Mouse (Mus musculus) MEL (cell line): ENCODE measurements around the gene Vwa8. TPM values are rescaled to one million over a fixed set of nuclear protein-coding genes. Genes with fewer than 3 reads are reported as not detected.

Experiments used
- DNase-seq: peaks from one replicate; pipeline ENCODE4 v3.0.0; 2011; ENCODE audit warnings: low read depth, low spot score
- H3K27ac ChIP-seq: 2 replicates; pipeline ENCODE4 v1.5.1; 2012; ENCODE audit warnings: low read depth, mild to moderate bottlenecking, control low read depth, low read length, moderate library complexity; ENCODE audit not compliant: control insufficient read depth
- H3K27me3 ChIP-seq, 2 experiments: fragments of 150-350 bp in 1 of 2; sonication (generic) in 1 of 2; 2 replicates each; pipeline ENCODE4 v1.6.1; 2012; ENCODE audit warnings: low read length in 2 of 2, mild to moderate bottlenecking in 2 of 2, improper control_type of control experiment in 1 of 2, moderate library complexity in 1 of 2; ENCODE audit not compliant: insufficient read depth in 2 of 2, control insufficient read depth in 1 of 2
- H3K36me3 ChIP-seq, 2 experiments: 2 replicates each; pipeline ENCODE4 v1.6.1; 2012 to 2014; ENCODE audit warnings: low read length in 2 of 2, improper control_type of control experiment in 1 of 2, inconsistent platforms in 1 of 2, mild to moderate bottlenecking in 1 of 2; ENCODE audit not compliant: insufficient read depth in 2 of 2, control insufficient read depth in 1 of 2
- H3K4me1 ChIP-seq, 2 experiments: fragments of 150-350 bp in 1 of 2; sonication (generic) in 1 of 2; 2 replicates each; pipeline ENCODE4 v1.6.1; 2012; ENCODE audit warnings: low read length in 2 of 2, improper control_type of control experiment in 1 of 2, mild to moderate bottlenecking in 1 of 2; ENCODE audit not compliant: insufficient read depth in 2 of 2, control insufficient read depth in 1 of 2
- H3K4me3 ChIP-seq, 2 experiments: fragments of 150-350 bp in 1 of 2; sonication (generic) in 1 of 2; 2 replicates each; pipeline ENCODE4 v1.5.1; 2012; ENCODE audit warnings: low read depth in 2 of 2, low read length in 2 of 2, mild to moderate bottlenecking in 2 of 2, moderate library complexity in 2 of 2, control low read depth in 1 of 2, improper control_type of control experiment in 1 of 2; ENCODE audit not compliant: control insufficient read depth in 1 of 2, insufficient read depth in 1 of 2
- H3K79me2 ChIP-seq: 2 replicates; pipeline ENCODE4 v1.6.1; 2012; ENCODE audit warnings: mild to moderate bottlenecking, low read length, moderate library complexity; ENCODE audit not compliant: control insufficient read depth, poor library complexity, insufficient read depth
- H3K9ac ChIP-seq: 2 replicates; pipeline ENCODE4 v1.6.1; 2012; ENCODE audit warnings: low read depth, mild to moderate bottlenecking, control low read depth, low read length, moderate library complexity; ENCODE audit not compliant: control insufficient read depth, poor library complexity, severe bottlenecking
- H3K9me3 ChIP-seq: fragments of 150-350 bp; sonication (generic); replicated peaks from 2 replicates; pipeline ENCODE4 v1.6.1; 2012; ENCODE audit warnings: mild to moderate bottlenecking, low read length, improper control_type of control experiment, moderate library complexity; ENCODE audit not compliant: insufficient read depth
- CTCF ChIP-seq, 3 experiments: IDR thresholded peaks in 2 of 3; conservative IDR thresholded peaks in 1 of 3; 2 replicates each; pipeline ENCODE4 v1.5.1; 2011 to 2012; ENCODE audit warnings: low read length in 3 of 3, low read depth in 2 of 3, mild to moderate bottlenecking in 2 of 3, improper control_type of control experiment in 1 of 3, inconsistent platforms in 1 of 3, mixed read lengths in 1 of 3, moderate library complexity in 1 of 3; ENCODE audit not compliant: control insufficient read depth in 1 of 3, insufficient read depth in 1 of 3, poor library complexity in 1 of 3, severe bottlenecking in 1 of 3
- GATA1 ChIP-seq: IDR thresholded peaks from 2 replicates; pipeline ENCODE4 v1.6.1; 2011; ENCODE audit warnings: low read depth, low read length, improper control_type of control experiment
- KAT2A ChIP-seq: conservative IDR thresholded peaks from 2 replicates; pipeline ENCODE4 v1.6.1; 2012; ENCODE audit warnings: low read depth, low read length, improper control_type of control experiment, inconsistent platforms
- MAFK ChIP-seq: IDR thresholded peaks from 2 replicates; pipeline ENCODE4 v1.6.1; 2011; ENCODE audit warnings: low read depth, mild to moderate bottlenecking, low read length, improper control_type of control experiment, borderline replicate concordance
- MAZ ChIP-seq: IDR thresholded peaks from 2 replicates; pipeline ENCODE4 v1.6.1; 2012; ENCODE audit warnings: low read depth, mild to moderate bottlenecking, inconsistent platforms, low read length, improper control_type of control experiment
- MEF2A ChIP-seq: IDR thresholded peaks from 2 replicates; pipeline ENCODE4 v1.6.1; 2014; ENCODE audit warnings: low read depth, mild to moderate bottlenecking, inconsistent platforms, low read length, improper control_type of control experiment; ENCODE audit not compliant: poor library complexity, insufficient replicate concordance, severe bottlenecking; ENCODE audit errors: extremely low read depth
- NELFE ChIP-seq: IDR thresholded peaks from 2 replicates; pipeline ENCODE4 v1.6.1; 2011; ENCODE audit warnings: low read depth, low read length, improper control_type of control experiment
- POLR2AphosphoS2 ChIP-seq: IDR thresholded peaks from 2 replicates; pipeline ENCODE4 v1.6.1; 2011; ENCODE audit warnings: low read length, improper control_type of control experiment
- RCOR1 ChIP-seq: IDR thresholded peaks from 2 replicates; pipeline ENCODE4 v1.6.1; 2012; ENCODE audit warnings: low read depth, mild to moderate bottlenecking, inconsistent platforms, low read length, improper control_type of control experiment
- SMC3 ChIP-seq: IDR thresholded peaks from 2 replicates; pipeline ENCODE4 v1.6.1; 2011; ENCODE audit warnings: low read depth, low read length, improper control_type of control experiment
- TCF12 ChIP-seq: IDR thresholded peaks from 2 replicates; pipeline ENCODE4 v1.6.1; 2014; ENCODE audit warnings: low read depth, mild to moderate bottlenecking, inconsistent platforms, low read length, improper control_type of control experiment, moderate library complexity
- USF1 ChIP-seq: IDR thresholded peaks from 2 replicates; pipeline ENCODE4 v1.6.1; 2014; ENCODE audit warnings: low read depth, mild to moderate bottlenecking, inconsistent platforms, low read length, improper control_type of control experiment, moderate library complexity
- USF2 ChIP-seq, 2 experiments: IDR thresholded peaks; 2 replicates each; pipeline ENCODE4 v1.6.1; 2011 to 2012; ENCODE audit warnings: improper control_type of control experiment in 2 of 2, low read length in 2 of 2, borderline replicate concordance in 1 of 2, inconsistent platforms in 1 of 2, low read depth in 1 of 2, mild to moderate bottlenecking in 1 of 2; ENCODE audit not compliant: insufficient read depth in 1 of 2
- polyA plus RNA-seq, 2 experiments: library from polyadenylated mRNA; stranded (reverse) in 1 of 2; unstranded in 1 of 2; fragments of >175 nt in 1 of 2; fragments of >200 nt in 1 of 2; gene quantifications; 2 replicates each; pipeline versions ENCODE4 v1.2.1 to v1.2.4; 2012; ENCODE audit warnings: low replicate concordance in 2 of 2, low read depth in 1 of 2; ENCODE audit not compliant: insufficient read length in 2 of 2, insufficient read depth in 1 of 2, missing spikeins in 1 of 2
- total RNA-seq: library from RNA; depleted of rRNA; stranded (reverse); fragments of 300-350 nt; gene quantifications from 2 replicates; pipeline ENCODE4 v1.2.3, GENCODE M21; 2012

The Vwa8 gene
- total and polyA plus RNA-seq, 3 experiments, result 12.4 to 19.6 TPM; not detected in 1

GRCm38 (mm10) chr14:79139096-79139651 is 290.3 kb downstream of the Vwa8 start:
- Histone ChIP-seq H3K4me1 (no peaks in the 10 kb centered on the region), H3K4me3 (no peak overlapping the region), H3K9ac (no peak overlapping the region), H3K36me3 (no peaks in the 10 kb centered on the region), H3K27ac (no peak overlapping the region), H3K27me3 (no peaks in the 10 kb centered on the region), H3K9me3 (no peaks in the 10 kb centered on the region), H3K79me2 (no peaks in the 10 kb centered on the region)
- TF ChIP-seq SMC3 (peak; percentile 33), MEF2A (no peak), CTCF (IDR thresholded peaks at IDR 0.05 in 2 of 3, conservative IDR thresholded peaks at IDR 0.05 in 1 of 3; ENCODE audit: control insufficient read depth in 1 of 3, insufficient read depth in 1 of 3, low read depth in 2 of 3, low read length in 3 of 3, poor library complexity in 1 of 3, severe bottlenecking in 1 of 3) (peak; percentile 41 to 65 (median 57)), USF1 (peak; percentile 8; the same call in 1 of the 2 replicates)
- DNase-seq, result peak; percentile 23

GRCm38 (mm10) chr14:79139918-79140825 is 291.3 kb downstream of the Vwa8 start:
- H3K4me1 ChIP-seq, result no peaks in the 10 kb centered on the region
- TF ChIP-seq GATA1, result no peak
- no peak for TF ChIP-seq KAT2A
- DNase-seq, result no peak

GRCm38 (mm10) chr14:79140826-79141219 is 292.0 kb downstream of the Vwa8 start:
- TF ChIP-seq MAFK (no peak), GATA1 (no peak), MEF2A (no peak), NELFE (no peak), POLR2AphosphoS2 (no peak), RCOR1 (no peak), MAZ (no peak), TCF12 (no peak), USF2 (IDR thresholded peaks at IDR 0.05; ENCODE audit: borderline replicate concordance in 1 of 2, insufficient read depth in 1 of 2, low read depth in 1 of 2, low read length in 2 of 2) (no peak)
- TF ChIP-seq, all 39 proteins: peak for 0
- no peak for DNase-seq

More at GRCm38 (mm10) chr14:79139918-79140825, 291.3 kb downstream of the Vwa8 start:
- Histone ChIP-seq H3K9ac (no peak overlapping the region), H3K36me3 (no peaks in the 10 kb centered on the region), H3K27ac (no peak overlapping the region), H3K4me3 (no peak overlapping the region), H3K79me2 (no peaks in the 10 kb centered on the region), H3K27me3 (no peaks in the 10 kb centered on the region), H3K9me3 (no peaks in the 10 kb centered on the region)

More at GRCm38 (mm10) chr14:79140826-79141219, 292.0 kb downstream of the Vwa8 start:
- no peaks in the 10 kb centered on the region for H3K27me3 ChIP-seq
- H3K4me3 ChIP-seq, result no peak overlapping the region
- no peak overlapping the region for H3K9ac ChIP-seq
- H3K27ac ChIP-seq, result no peak overlapping the region
- H3K4me1 ChIP-seq, result no peaks in the 10 kb centered on the region
- H3K79me2 ChIP-seq, result no peaks in the 10 kb centered on the region
- no peaks in the 10 kb centered on the region for H3K36me3 ChIP-seq
- no peaks in the 10 kb centered on the region for H3K9me3 ChIP-seq
